Mouse (Mus musculus): ENCODE measurements around the gene Hmgcl. TPM values are rescaled to one million over a fixed set of nuclear protein-coding genes. Genes with fewer than 3 reads are reported as not detected.

Hmgcl gene
- polyA plus RNA-seq, 1 experiment from 2014 or later, result 66.1 TPM

DNA sequence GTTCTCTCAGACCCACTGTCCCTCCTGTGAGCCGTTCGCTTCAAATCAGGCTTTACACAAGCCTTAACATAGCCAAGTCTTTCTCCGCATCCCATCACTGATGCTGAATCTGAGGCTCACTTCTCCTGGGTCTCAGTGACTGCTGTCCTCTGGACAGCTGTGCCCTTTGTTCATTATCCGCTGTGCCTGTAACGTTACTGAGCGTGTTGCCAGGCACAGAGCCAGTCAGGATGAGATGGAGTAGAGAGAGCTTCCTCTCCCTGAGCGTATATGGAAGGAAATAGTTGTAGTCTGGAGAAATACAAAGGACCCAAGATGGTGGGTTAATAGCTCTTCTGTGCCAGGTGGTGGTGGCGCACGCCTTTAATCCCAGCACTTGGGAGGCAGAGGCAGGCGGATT lies 3.2 kb downstream of the Hmgcl start:
- H3K36me3 ChIP-seq (ENCODE audit: control insufficient read depth, insufficient read depth, low read length), result 0 out of 2 replicates have a peak, but pooled peaks cover 3% of the 10 kb centered on the region
- H3K27me3 ChIP-seq (ENCODE audit: control insufficient read depth, insufficient read depth, low read length), result no peaks in the 10 kb centered on the region
- H3K4me1 ChIP-seq (ENCODE audit: control insufficient read depth, insufficient read depth, low read length), result 0 out of 2 replicates have a peak, but pooled peaks cover 4% of the 10 kb centered on the region
- no peak overlapping the region for H3K9ac ChIP-seq (replicated peaks; ENCODE audit: low read depth, low read length)
- H3K4me2 ChIP-seq (ENCODE audit: low read depth, low read length), result no peak overlapping the region
- H3K27ac ChIP-seq (ENCODE audit: low read depth, low read length), result no peak overlapping the region
- H3K9me3 ChIP-seq (ENCODE audit: control insufficient read depth, low read length), result no peaks in the 10 kb centered on the region
- ATAC-seq (ENCODE audit: low read depth), result no peak
- H3K4me3 ChIP-seq (ENCODE audit: low read depth, low read length), result no peak overlapping the region
- 83% methylated on average over 10 of the region's 10 CpGs for WGBS

DNA sequence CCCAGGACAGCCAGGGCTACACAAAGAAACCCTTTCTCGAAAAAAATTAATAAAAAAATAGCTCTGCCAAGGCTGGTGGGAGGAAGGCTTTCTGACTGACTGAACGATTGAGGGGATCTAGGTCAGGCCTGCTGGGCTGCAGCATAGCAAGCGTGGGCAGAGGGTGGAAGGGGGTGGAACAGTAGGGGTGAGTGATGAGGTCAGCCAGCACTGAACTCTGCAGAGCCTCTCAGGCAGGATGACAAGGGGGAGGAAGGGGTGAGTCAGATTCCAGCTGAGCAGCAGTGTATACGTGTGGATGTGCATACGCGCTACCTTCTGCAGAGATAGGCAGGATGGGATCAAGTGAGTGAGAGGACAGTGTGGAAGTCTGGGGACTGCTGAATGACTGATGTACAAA lies 3.7 kb downstream of the Hmgcl start:
- Histone ChIP-seq H3K4me1 (ENCODE audit: control insufficient read depth, insufficient read depth, low read length) (0 out of 2 replicates have a peak, but pooled peaks cover 4% of the 10 kb centered on the region), H3K9ac (replicated peaks; ENCODE audit: low read depth, low read length) (no peak overlapping the region), H3K4me3 (ENCODE audit: low read depth, low read length) (no peak overlapping the region), H3K4me2 (ENCODE audit: low read depth, low read length) (no peak overlapping the region), H3K27ac (ENCODE audit: low read depth, low read length) (no peak overlapping the region), H3K9me3 (ENCODE audit: control insufficient read depth, low read length) (no peaks in the 10 kb centered on the region), H3K27me3 (ENCODE audit: control insufficient read depth, insufficient read depth, low read length) (no peaks in the 10 kb centered on the region), H3K36me3 (ENCODE audit: control insufficient read depth, insufficient read depth, low read length) (0 out of 2 replicates have a peak, but pooled peaks cover 3% of the 10 kb centered on the region)
- no peak for ATAC-seq (ENCODE audit: low read depth)
- 80% methylated on average over 6 of the region's 6 CpGs for WGBS

DNA sequence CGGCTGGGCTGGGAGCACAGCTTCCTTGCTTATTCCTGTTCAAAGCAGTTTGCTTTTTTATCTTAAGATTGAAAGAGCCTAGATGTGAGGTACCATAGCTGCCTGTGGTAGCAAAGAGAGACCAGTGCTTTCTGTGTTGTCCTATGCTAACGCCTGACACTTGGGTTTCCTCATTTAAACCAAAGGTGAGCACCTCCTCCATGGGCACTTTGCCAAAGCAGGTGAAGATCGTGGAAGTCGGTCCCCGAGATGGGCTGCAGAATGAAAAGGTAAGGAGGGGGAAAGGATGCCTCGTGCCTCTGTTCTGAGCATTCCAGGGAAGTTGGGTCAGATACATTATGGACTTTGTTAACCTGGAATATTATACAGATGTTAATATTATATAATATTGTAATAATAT lies 4.1 kb downstream of the Hmgcl start:
- Histone ChIP-seq H3K36me3 (ENCODE audit: control insufficient read depth, insufficient read depth, low read length) (peaks cover 3% of the 10 kb centered on the region; the same call in 1 of the 2 replicates), H3K4me1 (ENCODE audit: control insufficient read depth, insufficient read depth, low read length) (0 out of 2 replicates have a peak, but pooled peaks cover 4% of the 10 kb centered on the region), H3K27me3 (ENCODE audit: control insufficient read depth, insufficient read depth, low read length) (no peaks in the 10 kb centered on the region), H3K9ac (replicated peaks; ENCODE audit: low read depth, low read length) (no peak overlapping the region), H3K9me3 (ENCODE audit: control insufficient read depth, low read length) (no peaks in the 10 kb centered on the region), H3K4me3 (ENCODE audit: low read depth, low read length) (no peak overlapping the region), H3K27ac (ENCODE audit: low read depth, low read length) (no peak overlapping the region), H3K4me2 (ENCODE audit: low read depth, low read length) (no peak overlapping the region)
- 87% methylated on average over 6 of the region's 6 CpGs for WGBS
- ATAC-seq (ENCODE audit: low read depth), result no peak

DNA sequence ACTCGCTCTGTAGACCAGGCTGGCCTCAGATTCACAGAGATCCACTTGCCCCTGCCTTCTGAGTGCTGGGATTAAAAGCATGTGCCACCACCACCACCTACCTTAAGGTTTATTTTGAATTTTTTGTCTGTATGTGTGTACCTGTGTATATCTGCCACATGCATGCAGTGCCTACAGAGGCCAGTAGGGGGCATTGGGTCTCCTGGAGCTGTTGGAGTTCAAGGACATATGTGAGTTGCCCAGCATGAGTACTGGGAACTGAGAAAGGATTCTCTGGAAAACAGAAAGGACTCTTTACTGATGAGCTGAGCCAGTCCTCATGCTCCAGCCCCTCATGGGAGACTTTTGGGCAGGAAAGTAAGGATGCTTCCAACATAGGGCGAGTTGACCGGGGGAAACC lies 5.3 kb downstream of the Hmgcl start:
- H3K36me3 ChIP-seq (ENCODE audit: control insufficient read depth, insufficient read depth, low read length), result peaks cover 11% of the 10 kb centered on the region; the same call in 1 of the 2 replicates
- H3K4me2 ChIP-seq (ENCODE audit: low read depth, low read length), result no peak overlapping the region
- H3K4me1 ChIP-seq (ENCODE audit: control insufficient read depth, insufficient read depth, low read length), result 0 out of 2 replicates have a peak, but pooled peaks cover 4% of the 10 kb centered on the region
- H3K27ac ChIP-seq (ENCODE audit: low read depth, low read length), result no peak overlapping the region
- no peak overlapping the region for H3K9ac ChIP-seq (replicated peaks; ENCODE audit: low read depth, low read length)
- H3K27me3 ChIP-seq (ENCODE audit: control insufficient read depth, insufficient read depth, low read length), result no peaks in the 10 kb centered on the region
- ATAC-seq (ENCODE audit: low read depth), result no peak
- no peaks in the 10 kb centered on the region for H3K9me3 ChIP-seq (ENCODE audit: control insufficient read depth, low read length)
- 96% methylated on average over 3 of the region's 3 CpGs for WGBS
- H3K4me3 ChIP-seq (ENCODE audit: low read depth, low read length), result no peak overlapping the region

DNA sequence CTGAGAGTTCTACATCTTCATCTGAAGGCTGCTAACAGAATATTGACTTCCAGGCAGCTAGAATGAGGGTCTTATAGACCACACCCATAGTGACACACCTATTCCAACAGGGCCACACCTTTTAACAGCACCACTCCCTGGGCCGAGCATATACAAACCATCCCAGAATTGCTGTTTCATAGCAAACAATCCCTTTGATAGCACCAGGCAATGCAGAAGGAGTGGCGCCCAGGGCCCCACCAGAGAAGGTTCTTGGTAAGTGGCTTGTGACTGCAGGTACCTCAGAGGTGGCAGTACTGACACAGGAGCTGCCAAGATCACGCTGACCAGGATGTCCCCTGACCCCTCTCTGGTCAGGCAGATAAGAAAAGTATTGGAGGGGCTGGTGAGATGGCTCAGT lies 6.9 kb downstream of the Hmgcl start:
- H3K36me3 ChIP-seq (ENCODE audit: control insufficient read depth, insufficient read depth, low read length), result peaks cover 14% of the 10 kb centered on the region; the same call in 1 of the 2 replicates
- H3K4me2 ChIP-seq (ENCODE audit: low read depth, low read length), result no peak overlapping the region
- WGBS, result 91% methylated on average over 3 of the region's 3 CpGs
- no peak for ATAC-seq (ENCODE audit: low read depth)
- no peaks in the 10 kb centered on the region for H3K4me1 ChIP-seq (ENCODE audit: control insufficient read depth, insufficient read depth, low read length)
- H3K9me3 ChIP-seq (ENCODE audit: control insufficient read depth, low read length), result no peaks in the 10 kb centered on the region
- H3K4me3 ChIP-seq (ENCODE audit: low read depth, low read length), result no peak overlapping the region
- H3K27me3 ChIP-seq (ENCODE audit: control insufficient read depth, insufficient read depth, low read length), result no peaks in the 10 kb centered on the region
- H3K9ac ChIP-seq (replicated peaks; ENCODE audit: low read depth, low read length), result no peak overlapping the region
- no peak overlapping the region for H3K27ac ChIP-seq (ENCODE audit: low read depth, low read length)

DNA sequence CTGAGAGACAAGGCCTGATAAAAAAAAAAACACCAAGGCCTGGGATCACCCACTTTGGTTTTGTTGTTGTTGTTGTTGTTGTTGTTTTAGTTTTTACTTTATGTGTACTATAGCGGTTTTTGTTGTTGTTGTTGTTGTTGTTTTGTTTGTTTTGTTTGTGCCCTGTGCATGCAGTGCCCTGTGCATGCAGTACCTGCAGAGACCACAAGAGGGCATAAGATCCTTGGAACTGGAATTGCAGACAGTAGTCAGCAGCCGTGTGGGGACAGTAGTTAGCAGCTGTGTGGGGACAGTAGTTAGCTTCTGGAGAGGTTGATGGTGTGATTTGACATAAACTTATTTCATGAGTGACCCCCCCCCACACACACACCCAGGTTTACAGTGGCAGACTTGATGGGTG lies 8.0 kb downstream of the Hmgcl start:
- WGBS, result 2% methylated on average over 2 of the region's 2 CpGs
- Histone ChIP-seq H3K4me2 (ENCODE audit: low read depth, low read length) (no peak overlapping the region), H3K9me3 (ENCODE audit: control insufficient read depth, low read length) (no peaks in the 10 kb centered on the region), H3K4me3 (ENCODE audit: low read depth, low read length) (no peak overlapping the region), H3K9ac (replicated peaks; ENCODE audit: low read depth, low read length) (no peak overlapping the region), H3K36me3 (ENCODE audit: control insufficient read depth, insufficient read depth, low read length) (peaks cover 14% of the 10 kb centered on the region; the same call in 1 of the 2 replicates), H3K27me3 (ENCODE audit: control insufficient read depth, insufficient read depth, low read length) (no peaks in the 10 kb centered on the region), H3K27ac (ENCODE audit: low read depth, low read length) (no peak overlapping the region), H3K4me1 (ENCODE audit: control insufficient read depth, insufficient read depth, low read length) (no peaks in the 10 kb centered on the region)
- no peak for ATAC-seq (ENCODE audit: low read depth)

DNA sequence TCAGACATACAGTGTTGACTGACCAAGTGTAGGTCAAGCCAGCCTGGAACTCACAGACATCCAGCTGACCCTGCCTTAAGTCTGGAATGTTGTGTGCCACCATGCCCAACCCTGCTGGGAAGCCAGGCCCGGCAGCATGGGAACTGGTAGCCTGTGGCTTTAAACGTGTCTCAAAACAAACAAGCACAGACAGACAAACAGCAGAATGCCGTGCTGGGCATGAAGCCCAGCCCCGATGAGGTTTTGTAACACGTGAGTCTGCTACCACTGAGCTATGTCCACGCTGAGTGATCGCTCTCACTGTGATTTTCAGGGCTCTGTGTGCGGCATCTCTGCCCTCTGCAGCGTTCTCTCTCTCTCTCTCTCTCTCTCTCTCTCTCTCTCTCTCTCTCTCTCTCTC lies 9.6 kb downstream of the Hmgcl start:
- WGBS, result 90% methylated on average over 9 of the region's 9 CpGs
- Histone ChIP-seq H3K4me2 (ENCODE audit: low read depth, low read length) (no peak overlapping the region), H3K27me3 (ENCODE audit: control insufficient read depth, insufficient read depth, low read length) (no peaks in the 10 kb centered on the region), H3K9me3 (ENCODE audit: control insufficient read depth, low read length) (no peaks in the 10 kb centered on the region), H3K27ac (ENCODE audit: low read depth, low read length) (no peak overlapping the region), H3K9ac (replicated peaks; ENCODE audit: low read depth, low read length) (no peak overlapping the region), H3K4me1 (ENCODE audit: control insufficient read depth, insufficient read depth, low read length) (no peaks in the 10 kb centered on the region), H3K4me3 (ENCODE audit: low read depth, low read length) (no peak overlapping the region), H3K36me3 (ENCODE audit: control insufficient read depth, insufficient read depth, low read length) (peaks cover 18% of the 10 kb centered on the region; the same call in 1 of the 2 replicates)
- no peak for ATAC-seq (ENCODE audit: low read depth)

DNA sequence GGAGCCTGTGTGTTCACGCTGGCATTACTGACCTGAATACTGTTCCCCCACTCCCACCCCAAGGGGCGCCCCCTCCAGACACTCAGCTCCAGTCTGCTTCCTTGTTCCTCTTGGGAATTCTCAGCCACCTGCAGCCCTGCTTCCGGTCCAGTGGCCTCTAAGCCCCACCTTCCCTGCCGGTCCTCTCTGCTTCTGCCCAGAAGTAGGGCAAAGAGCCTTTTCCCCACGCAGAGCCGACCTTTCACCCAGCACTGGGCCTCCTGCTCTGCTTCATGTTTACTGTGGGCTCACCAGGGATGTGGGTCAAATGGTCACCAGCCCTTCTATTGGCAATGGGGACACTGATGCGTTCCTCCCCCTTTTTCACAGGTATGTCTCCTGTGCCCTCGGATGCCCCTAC lies 12.1 kb downstream of the Hmgcl start:
- Histone ChIP-seq H3K9me3 (ENCODE audit: control insufficient read depth, low read length) (no peaks in the 10 kb centered on the region), H3K9ac (replicated peaks; ENCODE audit: low read depth, low read length) (no peak overlapping the region), H3K27ac (ENCODE audit: low read depth, low read length) (no peak overlapping the region), H3K27me3 (ENCODE audit: control insufficient read depth, insufficient read depth, low read length) (no peaks in the 10 kb centered on the region), H3K4me2 (ENCODE audit: low read depth, low read length) (no peak overlapping the region), H3K4me3 (ENCODE audit: low read depth, low read length) (no peak overlapping the region), H3K4me1 (ENCODE audit: control insufficient read depth, insufficient read depth, low read length) (peaks cover 6% of the 10 kb centered on the region; the same call in 1 of the 2 replicates), H3K36me3 (ENCODE audit: control insufficient read depth, insufficient read depth, low read length) (peaks cover 19% of the 10 kb centered on the region; the same call in 1 of the 2 replicates)
- no peak for ATAC-seq (ENCODE audit: low read depth)
- WGBS, result 65% methylated on average over 8 of the region's 8 CpGs

DNA sequence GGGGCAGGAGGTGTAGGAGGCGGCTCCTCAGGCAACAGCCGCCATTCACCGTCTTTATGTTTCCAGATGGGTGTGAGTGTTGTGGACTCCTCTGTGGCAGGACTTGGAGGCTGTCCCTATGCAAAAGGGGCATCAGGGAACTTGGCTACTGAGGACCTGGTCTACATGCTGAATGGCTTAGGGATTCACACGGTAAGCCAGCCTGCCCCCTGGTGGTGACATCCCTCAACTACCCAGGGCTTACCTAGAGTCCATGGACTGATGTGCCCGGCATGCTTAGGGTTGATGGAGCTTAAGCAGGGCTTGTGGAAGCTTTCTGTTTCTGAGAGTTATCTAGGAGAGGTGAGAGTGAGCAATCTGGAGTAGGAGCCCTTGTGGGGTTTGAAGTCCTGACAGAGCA lies 14.5 kb downstream of the Hmgcl start:
- H3K9ac ChIP-seq (replicated peaks; ENCODE audit: low read depth, low read length), result no peak overlapping the region
- H3K27ac ChIP-seq (ENCODE audit: low read depth, low read length), result no peak overlapping the region
- no peak overlapping the region for H3K4me2 ChIP-seq (ENCODE audit: low read depth, low read length)
- H3K4me1 ChIP-seq (ENCODE audit: control insufficient read depth, insufficient read depth, low read length), result peaks cover 14% of the 10 kb centered on the region; the same call in 1 of the 2 replicates
- no peak for ATAC-seq (ENCODE audit: low read depth)
- no peak overlapping the region for H3K4me3 ChIP-seq (ENCODE audit: low read depth, low read length)
- peaks cover 16% of the 10 kb centered on the region; the same call in 1 of the 2 replicates for H3K36me3 ChIP-seq (ENCODE audit: control insufficient read depth, insufficient read depth, low read length)
- H3K27me3 ChIP-seq (ENCODE audit: control insufficient read depth, insufficient read depth, low read length), result no peaks in the 10 kb centered on the region
- 21% methylated on average over 5 of the region's 5 CpGs for WGBS
- H3K9me3 ChIP-seq (ENCODE audit: control insufficient read depth, low read length), result no peaks in the 10 kb centered on the region
